Mouse (Mus musculus) CH12.LX (cell line): ENCODE data around the gene Asb15. TPM values are rescaled to one million over a fixed set of nuclear protein-coding genes. Genes with fewer than 3 reads are reported as not detected.

Source experiments
- DNase-seq: peaks from one replicate; pipeline ENCODE4 v3.0.0-alpha.2; 2013; ENCODE audit errors: extremely low read depth
- H3K27ac ChIP-seq: 2 replicates; pipeline ENCODE4 v1.5.1; 2012; ENCODE audit warnings: low read depth, mild to moderate bottlenecking, control low read depth, moderate library complexity; ENCODE audit not compliant: insufficient read depth
- H3K27me3 ChIP-seq: replicated peaks from 2 replicates; pipeline ENCODE3; 2012; ENCODE audit warnings: inconsistent platforms
- H3K36me3 ChIP-seq, 2 experiments: replicated peaks in 1 of 2; 2 replicates each; pipeline versions ENCODE3 to v1.6.1; 2012; ENCODE audit warnings: inconsistent platforms in 1 of 2, low read length in 1 of 2, mild to moderate bottlenecking in 1 of 2, mixed read lengths in 1 of 2, moderate library complexity in 1 of 2; ENCODE audit not compliant: control insufficient read depth in 1 of 2, insufficient read depth in 1 of 2
- H3K4me1 ChIP-seq, 2 experiments: 2 replicates each; pipeline ENCODE4 v1.6.1; 2012; ENCODE audit warnings: inconsistent platforms in 1 of 2, moderate library complexity in 1 of 2; ENCODE audit not compliant: insufficient read depth in 2 of 2, control insufficient read depth in 1 of 2
- H3K4me2 ChIP-seq: 2 replicates; pipeline ENCODE4 v1.6.1; 2012; ENCODE audit warnings: low read depth, mild to moderate bottlenecking, control low read depth; ENCODE audit not compliant: poor library complexity, insufficient read depth, severe bottlenecking
- H3K4me3 ChIP-seq, 3 experiments: fragments of 150-350 bp in 1 of 3; sonication (generic) in 1 of 3; replicated peaks in 1 of 3; 2 replicates each; pipeline versions ENCODE3 to v1.5.1; 2011 to 2012; ENCODE audit warnings: low read depth in 2 of 3, low read length in 2 of 3, mild to moderate bottlenecking in 2 of 3, moderate library complexity in 2 of 3, control low read depth in 1 of 3, improper control_type of control experiment in 1 of 3, inconsistent platforms in 1 of 3, mixed read lengths in 1 of 3; ENCODE audit not compliant: poor library complexity in 1 of 3
- H3K79me2 ChIP-seq: replicated peaks from 2 replicates; pipeline ENCODE4 v1.6.1; 2012; ENCODE audit warnings: mild to moderate bottlenecking, moderate library complexity; ENCODE audit not compliant: control insufficient read depth, poor library complexity, insufficient read depth, severe bottlenecking; ENCODE audit errors: extremely low read depth
- H3K9ac ChIP-seq: 2 replicates; pipeline ENCODE4 v1.6.1; 2012; ENCODE audit warnings: low read depth, mild to moderate bottlenecking, control low read depth, moderate library complexity; ENCODE audit not compliant: insufficient read depth
- H3K9me3 ChIP-seq: replicated peaks from 2 replicates; pipeline ENCODE3; 2012; ENCODE audit warnings: low read length, inconsistent platforms, mixed read lengths
- ELF1 ChIP-seq: IDR thresholded peaks from 2 replicates; pipeline ENCODE4 v1.6.1; 2014; ENCODE audit warnings: low read depth, mild to moderate bottlenecking, inconsistent platforms, low read length, improper control_type of control experiment
- EP300 ChIP-seq: IDR thresholded peaks from 2 replicates; pipeline ENCODE4 v1.6.1; 2011; ENCODE audit warnings: low read length, improper control_type of control experiment
- ETS1 ChIP-seq: conservative IDR thresholded peaks from 2 replicates; pipeline ENCODE4 v1.6.1; 2012; ENCODE audit warnings: low read depth, mild to moderate bottlenecking, inconsistent platforms, low read length, improper control_type of control experiment, moderate library complexity
- GABPA ChIP-seq: IDR thresholded peaks from 2 replicates; pipeline ENCODE4 v1.6.1; 2012; ENCODE audit warnings: low read depth, low read length, improper control_type of control experiment, inconsistent platforms; ENCODE audit not compliant: insufficient replicate concordance
- IRF4 ChIP-seq: IDR thresholded peaks from 2 replicates; pipeline ENCODE4 v1.6.1; 2014; ENCODE audit warnings: low read depth, mild to moderate bottlenecking, inconsistent platforms, low read length, improper control_type of control experiment
- JUN ChIP-seq: IDR thresholded peaks from 2 replicates; pipeline ENCODE4 v1.6.1; 2011; ENCODE audit warnings: low read depth, mild to moderate bottlenecking, low read length, improper control_type of control experiment, moderate library complexity; ENCODE audit not compliant: insufficient read depth
- JUND ChIP-seq: conservative IDR thresholded peaks from 2 replicates; pipeline ENCODE4 v1.6.1; 2011; ENCODE audit warnings: low read depth, low read length, improper control_type of control experiment
- KAT2A ChIP-seq: IDR thresholded peaks from 2 replicates; pipeline ENCODE4 v1.6.1; 2012; ENCODE audit warnings: low read length, improper control_type of control experiment, inconsistent platforms; ENCODE audit not compliant: insufficient replicate concordance
- MAFK ChIP-seq: IDR thresholded peaks from 2 replicates; pipeline ENCODE4 v1.6.1; 2011; ENCODE audit warnings: low read length, improper control_type of control experiment; ENCODE audit not compliant: insufficient replicate concordance
- MEF2A ChIP-seq: IDR thresholded peaks from 2 replicates; pipeline ENCODE4 v1.6.1; 2014; ENCODE audit warnings: low read depth, mild to moderate bottlenecking, inconsistent platforms, low read length, improper control_type of control experiment, borderline replicate concordance
- MYC ChIP-seq: IDR thresholded peaks from 2 replicates; pipeline ENCODE4 v1.6.1; 2011; ENCODE audit warnings: low read depth, mild to moderate bottlenecking, improper control_type of control experiment, low read length
- NELFE ChIP-seq: IDR thresholded peaks from 2 replicates; pipeline ENCODE4 v1.6.1; 2011; ENCODE audit warnings: low read depth, low read length, improper control_type of control experiment
- SIN3A ChIP-seq: IDR thresholded peaks from 2 replicates; pipeline ENCODE4 v1.6.1; 2012; ENCODE audit warnings: low read length, improper control_type of control experiment, inconsistent platforms
- TCF12 ChIP-seq: IDR thresholded peaks from 2 replicates; pipeline ENCODE4 v1.6.1; 2014; ENCODE audit warnings: low read depth, mild to moderate bottlenecking, inconsistent platforms, low read length, improper control_type of control experiment
- USF1 ChIP-seq: IDR thresholded peaks from 2 replicates; pipeline ENCODE4 v1.6.1; 2014; ENCODE audit warnings: low read depth, mild to moderate bottlenecking, inconsistent platforms, low read length, improper control_type of control experiment
- ZMIZ1 ChIP-seq: IDR thresholded peaks from 2 replicates; pipeline ENCODE4 v1.6.1; 2012; ENCODE audit warnings: low read depth, mild to moderate bottlenecking, inconsistent platforms, low read length, improper control_type of control experiment
- dilution Hi-C: fragments of 300-500 bp; cut with MboI; formaldehyde crosslinking; loops from 2 replicates; pipeline ENCODE4 v1.14.3; 2020; ENCODE audit warnings: low sequenced_read_pairs; ENCODE audit not compliant: extremely low pct_unique_long_range_greater_than_20kb, extremely low pct_ligation_motif_present
- in situ Hi-C: fragments of 300-500 bp; cut with MboI; formaldehyde crosslinking; loops from 3 replicates; pipeline ENCODE4 v1.14.3; 2019; ENCODE audit warnings: low sequenced_read_pairs, low pct_ligation_motif_present, low pct_unique_long_range_greater_than_20kb, mixed read lengths
- polyA plus RNA-seq: library from polyadenylated mRNA; unstranded; fragments of >175 nt; gene quantifications from 2 replicates; pipeline ENCODE4 v1.2.1, GENCODE M21; 2012; ENCODE audit warnings: low read depth; ENCODE audit not compliant: insufficient read length
- total RNA-seq, 2 experiments: library from RNA; depleted of rRNA; stranded (reverse); fragments of 300-350 nt in 1 of 2; fragments of >200 nt in 1 of 2; gene quantifications; 2 replicates each; pipeline ENCODE4 v1.2.3; 2012 to 2014

Gene Asb15
- total and polyA plus RNA-seq, 3 experiments, result 0.10 TPM; not detected in 2

GRCm38 (mm10) chr6:24538435-24538834 lies 10.5 kb downstream of the Asb15 start:
- no peak for DNase-seq
- H3K4me1 ChIP-seq, result peaks cover 0 to 19% of the 10 kb centered on the region in 2 experiments; a peak in 2 of 4 replicates
- no peaks in the 10 kb centered on the region for H3K27me3 ChIP-seq
- no peaks in the 10 kb centered on the region for H3K79me2 ChIP-seq
- TF ChIP-seq JUN, result no peak
- no peak for TF ChIP-seq ELF1
- TF ChIP-seq USF1, result no peak
- no peak for TF ChIP-seq MYC
- TF ChIP-seq MEF2A, result no peak
- TF ChIP-seq ZMIZ1, result no peak
- TF ChIP-seq, all 38 proteins: peak for 0
- Histone ChIP-seq H3K4me2 (no peak overlapping the region), H3K9me3 (peaks cover 3% of the 10 kb centered on the region), H3K9ac (no peak overlapping the region), H3K27ac (no peak overlapping the region), H3K4me3 (no peak overlapping the region), H3K36me3 (no peaks in the 10 kb centered on the region)
- dilution Hi-C loops, result no loop called here
- in situ Hi-C loops, result no loop called here

DNA sequence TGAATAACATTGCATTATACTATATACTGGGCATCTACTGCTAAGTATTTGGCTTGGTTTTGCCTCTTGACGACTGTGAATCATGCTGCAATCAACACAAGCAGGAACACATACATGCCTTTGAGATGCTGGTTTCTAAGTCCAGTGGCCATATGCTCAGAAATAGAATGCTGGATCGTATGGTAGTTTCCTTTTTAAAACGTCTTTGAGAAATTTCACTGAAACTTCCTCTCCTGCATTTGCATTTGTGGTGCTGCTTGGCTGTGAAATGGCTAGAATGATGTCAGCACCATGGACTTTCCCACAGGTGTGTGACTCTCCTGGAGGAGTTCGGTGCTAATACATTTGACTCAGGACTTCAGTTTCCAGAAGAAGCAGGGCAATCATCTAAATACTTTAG lies 12.2 kb downstream of the Asb15 start:
- peak overlapping the region; percentile 71 for H3K4me2 ChIP-seq
- dilution Hi-C loops, result no loop called here
- H3K27ac ChIP-seq, result no peak overlapping the region
- no peaks in the 10 kb centered on the region for H3K36me3 ChIP-seq
- TF ChIP-seq IRF4 (peak; percentile 36; the same call in 1 of the 2 replicates), EP300 (peak; percentile 86), MYC (peak; percentile 50; the same call in 1 of the 2 replicates), JUN (peak; percentile 82; the same call in 1 of the 2 replicates), MEF2A (peak; percentile 74; the same call in 1 of the 2 replicates), JUND (peak; percentile 61; the same call in 1 of the 2 replicates), SIN3A (no peak), TCF12 (no peak), ETS1 (peak; percentile 75)
- H3K9me3 ChIP-seq, result no peaks in the 10 kb centered on the region
- DNase-seq, result peak; percentile 61
- no peaks in the 10 kb centered on the region for H3K27me3 ChIP-seq
- in situ Hi-C loops, result no loop called here
- H3K4me3 ChIP-seq, result no peak overlapping the region
- no peak overlapping the region for H3K9ac ChIP-seq
- H3K79me2 ChIP-seq, result no peaks in the 10 kb centered on the region
- H3K4me1 ChIP-seq, result peaks cover 0 to 20% of the 10 kb centered on the region in 2 experiments; a peak in 2 of 4 replicates

- no peak overlapping the region for H3K27ac ChIP-seq
- peaks cover 0 to 20% of the 10 kb centered on the region in 2 experiments; a peak in 2 of 4 replicates for H3K4me1 ChIP-seq
- no peaks in the 10 kb centered on the region for H3K27me3 ChIP-seq
- H3K9me3 ChIP-seq, result no peaks in the 10 kb centered on the region
- TF ChIP-seq KAT2A (no peak), MAFK (no peak), NELFE (no peak), USF1 (no peak), GABPA (no peak)
- TF ChIP-seq, all 38 proteins: peak for 0
- Histone ChIP-seq H3K4me2 (no peak overlapping the region), H3K9ac (no peak overlapping the region), H3K4me3 (no peak overlapping the region), H3K79me2 (no peaks in the 10 kb centered on the region), H3K36me3 (no peaks in the 10 kb centered on the region)
- in situ Hi-C loops (no loop called here), dilution Hi-C loops (no loop called here)
- no peak for DNase-seq
Observed at GRCm38 (mm10) chr6:24542393-24542792, 14.4 kb downstream of the Asb15 start.
